Mouse (Mus musculus) erythroid progenitor cell, adult 5-6 weeks (primary cell): ENCODE measurements around the gene Slc38a3. TPM values are rescaled to one million over a fixed set of nuclear protein-coding genes. Genes with fewer than 3 reads are reported as not detected.

Experiments
- ATAC-seq: replicated peaks from 2 replicates; pipeline ENCODE4 v1.8.0; 2016; ENCODE audit warnings: moderate number of reproducible peaks, mild to moderate bottlenecking, moderate TSS enrichment, inconsistent platforms; ENCODE audit not compliant: poor library complexity, low FRiP score, severe bottlenecking
- total RNA-seq, 2 experiments: library from RNA; stranded (forward) in 1 of 2; stranded (reverse) in 1 of 2; fragments of 150-400 nt in 1 of 2; fragments of 186-747, 209-891 nt in 1 of 2; gene quantifications; 2 replicates each; pipeline versions ENCODE4 v1.2.3 to v1.2.4; 2015 to 2017; ENCODE audit warnings: low replicate concordance in 2 of 2

Gene Slc38a3
- total RNA-seq, 2 experiments from 2014 or later: not detected

DNA sequence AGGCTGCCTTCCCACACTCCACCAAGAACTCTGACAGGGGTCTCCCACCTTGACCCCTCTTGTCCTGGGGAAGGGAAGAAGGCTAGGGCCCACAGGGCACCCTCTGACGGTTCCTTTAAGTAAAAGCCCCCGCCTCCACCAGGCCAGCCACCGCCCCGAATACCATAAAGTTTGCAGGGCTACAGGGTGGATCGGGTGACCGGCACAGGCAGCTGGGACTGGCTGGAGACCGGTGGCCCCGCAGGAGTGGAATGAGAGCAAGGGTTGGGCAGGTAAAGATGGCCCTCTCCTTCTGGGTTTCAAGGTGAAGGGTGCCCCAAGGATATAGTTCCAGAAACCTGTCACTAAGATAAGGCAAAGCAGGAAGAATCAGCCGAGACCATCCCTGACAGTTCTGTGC is 62.7 kb downstream of the Slc38a3 start:
- ATAC-seq: no peak

DNA sequence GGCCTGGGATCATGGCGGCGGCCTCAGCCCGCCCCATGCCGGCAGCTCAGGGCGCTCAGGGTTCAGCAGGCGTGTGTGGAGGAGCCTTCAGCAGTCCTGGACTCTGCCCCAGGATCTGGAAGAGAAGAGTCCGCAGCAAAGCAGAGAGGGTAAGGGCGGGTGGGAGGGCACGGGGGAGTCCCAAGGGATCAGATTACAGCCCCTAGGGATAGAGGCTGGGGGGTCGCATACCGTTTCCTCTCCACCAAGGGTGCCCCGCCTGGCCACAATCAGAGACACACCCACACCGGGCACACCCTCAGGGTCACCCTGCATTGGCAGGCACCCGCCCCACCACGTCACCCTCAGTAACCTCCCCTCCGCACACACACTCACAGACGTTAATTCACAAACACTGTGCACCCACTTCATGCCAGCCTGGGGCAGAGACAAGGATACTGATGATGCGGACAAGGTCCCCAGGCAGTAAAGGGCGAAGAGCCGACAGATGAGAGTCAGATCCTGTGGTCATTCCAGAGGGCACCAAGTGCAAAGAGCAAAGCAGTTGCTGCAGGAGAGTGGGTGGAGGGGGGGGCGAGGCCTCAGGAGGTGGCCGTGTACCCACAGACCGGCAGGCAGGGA is 64.2 kb downstream of the Slc38a3 start:
- no peak for ATAC-seq

DNA sequence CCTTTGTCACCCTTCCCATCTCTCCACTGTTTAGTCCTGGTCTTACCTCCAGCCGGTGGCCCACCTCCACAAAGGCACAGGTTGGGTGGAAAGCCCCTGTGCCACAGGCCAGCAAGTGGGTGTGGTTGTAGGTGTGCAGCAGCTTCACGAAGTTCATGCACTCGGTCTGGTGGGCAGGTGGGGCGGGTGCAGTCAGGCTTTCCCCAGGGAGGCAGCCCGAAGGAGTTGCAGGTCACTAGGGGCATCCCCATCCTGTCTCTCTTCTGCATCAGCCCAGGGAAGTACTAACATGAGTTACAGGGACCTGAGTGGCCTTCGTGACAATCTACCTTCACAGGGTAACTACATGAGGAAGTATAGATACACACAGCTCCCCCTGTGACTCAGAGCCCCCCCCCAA is 66.1 kb downstream of the Slc38a3 start:
- ATAC-seq: no peak

DNA sequence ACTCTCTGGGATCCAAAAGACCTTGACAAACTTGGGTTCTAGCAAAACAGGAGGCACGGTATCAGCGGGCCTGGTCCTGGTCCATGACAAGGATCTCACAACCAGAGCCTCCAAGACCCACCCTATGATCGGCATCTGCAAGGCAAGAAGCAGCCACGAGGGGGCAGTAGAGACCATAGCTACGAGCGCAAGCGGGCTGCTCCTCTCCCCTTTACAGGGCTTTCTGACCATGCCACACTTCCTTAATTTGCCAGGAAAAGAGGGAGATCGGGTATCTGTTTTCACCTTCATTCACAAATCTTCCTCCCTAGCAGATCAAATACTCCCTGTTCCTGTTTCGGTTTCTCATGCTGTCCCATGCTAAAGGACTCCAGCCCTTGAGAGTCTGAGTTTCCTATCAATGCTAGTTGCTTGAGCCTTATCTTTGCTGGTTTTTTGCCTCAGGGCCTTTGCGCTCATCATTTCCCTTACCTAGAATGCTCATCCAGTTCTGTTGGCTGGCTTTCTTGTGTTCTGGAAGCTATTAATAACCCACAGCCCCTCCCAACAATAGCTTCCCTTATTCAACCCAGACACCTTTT is 67.2 kb downstream of the Slc38a3 start:
- peak; percentile 80 for ATAC-seq

DNA sequence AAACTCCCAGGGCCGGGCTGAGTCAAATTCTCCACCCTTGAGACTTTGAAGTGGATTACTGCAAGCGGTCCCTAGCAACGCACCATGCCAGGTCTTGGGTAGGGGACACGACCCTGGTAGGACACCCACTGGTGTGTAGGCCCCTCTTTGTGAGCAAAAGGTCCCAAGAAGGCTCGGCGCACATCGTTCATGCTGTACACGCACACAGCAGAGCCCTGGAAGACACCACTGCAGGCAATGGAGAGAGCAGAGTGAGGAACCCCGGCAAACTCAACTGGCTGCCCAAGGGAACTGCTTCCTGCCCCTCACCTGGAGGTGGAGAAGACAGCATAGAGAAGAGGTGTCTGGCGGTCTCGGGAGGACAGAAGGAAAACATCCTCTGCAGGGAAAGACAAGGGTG is 68.1 kb downstream of the Slc38a3 start:
- no peak for ATAC-seq

DNA sequence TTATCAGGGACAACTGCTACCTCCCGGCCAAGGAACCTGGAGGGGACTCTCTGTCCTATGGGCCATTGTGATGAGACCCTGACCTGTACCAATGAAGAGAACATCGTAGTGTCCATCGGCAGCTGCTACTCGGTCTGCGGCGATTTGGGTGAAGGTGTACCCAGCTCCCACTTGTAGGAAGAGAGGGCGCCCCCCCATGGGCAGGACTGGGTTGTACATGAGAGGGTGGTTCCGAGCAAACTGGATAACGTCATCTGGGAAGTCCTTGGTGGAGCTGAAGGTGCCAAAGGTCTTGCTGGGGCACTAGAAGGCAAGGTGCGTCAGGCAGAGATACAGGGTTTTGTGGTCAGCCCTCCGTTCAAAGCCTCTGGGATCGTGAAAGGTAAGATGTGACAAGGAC is 68.6 kb downstream of the Slc38a3 start:
- ATAC-seq: no peak

Other genes with a start within 250 kb of the Slc38a3 start
- gene Tmem115, start 135.6 kb downstream of the Slc38a3 start, total RNA-seq (2015; ENCODE audit: low replicate concordance): 0.72 and 3.8 TPM in 2 replicates
- 2.6 and 8.4 TPM in 2 replicates for gene Tmem115, start 135.6 kb downstream of the Slc38a3 start, total RNA-seq (2017; ENCODE audit: low replicate concordance)
- gene Cyb561d2, start 127.3 kb downstream of the Slc38a3 start, total RNA-seq (2015; ENCODE audit: low replicate concordance): not detected in 2 replicates
- gene Cyb561d2, start 127.3 kb downstream of the Slc38a3 start, total RNA-seq (2017; ENCODE audit: low replicate concordance): 1.8 and 2.9 TPM in 2 replicates
- 1.4 and 31.4 TPM in 2 replicates for gene Nprl2, start 127.3 kb downstream of the Slc38a3 start, total RNA-seq (2015; ENCODE audit: low replicate concordance)
- gene Nprl2, start 127.3 kb downstream of the Slc38a3 start, total RNA-seq (2017; ENCODE audit: low replicate concordance): 1.1 and 1.2 TPM in 2 replicates
- gene Zmynd10, start 122.2 kb downstream of the Slc38a3 start, total RNA-seq (2015; ENCODE audit: low replicate concordance): not detected in 2 replicates
- gene Zmynd10, start 122.2 kb downstream of the Slc38a3 start, total RNA-seq (2017; ENCODE audit: low replicate concordance): not detected in 2 replicates
- gene Rassf1, start 118.0 kb downstream of the Slc38a3 start, total RNA-seq (2015; ENCODE audit: low replicate concordance): 24.5 and 35.2 TPM in 2 replicates
- gene Rassf1, start 118.0 kb downstream of the Slc38a3 start, total RNA-seq (2017; ENCODE audit: low replicate concordance): 31.4 and 31.7 TPM in 2 replicates
- gene Tusc2, start 106.3 kb downstream of the Slc38a3 start, total RNA-seq (2015; ENCODE audit: low replicate concordance): 9.6 and 16.9 TPM in 2 replicates
- gene Tusc2, start 106.3 kb downstream of the Slc38a3 start, total RNA-seq (2017; ENCODE audit: low replicate concordance): 8.9 and 19.1 TPM in 2 replicates
- gene Hyal2, start 101.6 kb downstream of the Slc38a3 start, total RNA-seq (2015; ENCODE audit: low replicate concordance): 2.5 and 6.5 TPM in 2 replicates
- 0.30 and 4.5 TPM in 2 replicates for gene Hyal2, start 101.6 kb downstream of the Slc38a3 start, total RNA-seq (2017; ENCODE audit: low replicate concordance)
- gene Hyal1, start 92.6 kb downstream of the Slc38a3 start, total RNA-seq (2015; ENCODE audit: low replicate concordance): 7.1 and 12.6 TPM in 2 replicates
- gene Hyal1, start 92.6 kb downstream of the Slc38a3 start, total RNA-seq (2017; ENCODE audit: low replicate concordance): 8.0 TPM in 1 of 2 replicates, not detected in the other
- gene Naa80, start 90.6 kb downstream of the Slc38a3 start, total RNA-seq (2015; ENCODE audit: low replicate concordance): 15.5 and 24.5 TPM in 2 replicates
- gene Naa80, start 90.6 kb downstream of the Slc38a3 start, total RNA-seq (2017; ENCODE audit: low replicate concordance): 12.3 and 17.7 TPM in 2 replicates
- gene Hyal3, start 88.7 kb downstream of the Slc38a3 start, total RNA-seq (2015; ENCODE audit: low replicate concordance): 4.2 and 8.6 TPM in 2 replicates
- 0.64 TPM in 1 of 2 replicates, not detected in the other for gene Hyal3, start 88.7 kb downstream of the Slc38a3 start, total RNA-seq (2017; ENCODE audit: low replicate concordance)
- gene Ifrd2, start 81.9 kb downstream of the Slc38a3 start, total RNA-seq (2015; ENCODE audit: low replicate concordance): 206 and 249 TPM in 2 replicates
- 122 and 166 TPM in 2 replicates for gene Ifrd2, start 81.9 kb downstream of the Slc38a3 start, total RNA-seq (2017; ENCODE audit: low replicate concordance)
- gene Sema3b, start 60.3 kb downstream of the Slc38a3 start, total RNA-seq (2015; ENCODE audit: low replicate concordance): not detected in 2 replicates
- gene Sema3b, start 60.3 kb downstream of the Slc38a3 start, total RNA-seq (2017; ENCODE audit: low replicate concordance): not detected in 2 replicates
- gene Gnai2, start 34.2 kb downstream of the Slc38a3 start, total RNA-seq (2015; ENCODE audit: low replicate concordance): 382 and 420 TPM in 2 replicates
- gene Gnai2, start 34.2 kb downstream of the Slc38a3 start, total RNA-seq (2017; ENCODE audit: low replicate concordance): 334 and 357 TPM in 2 replicates
- not detected in 2 replicates for gene Gnat1, start 10.2 kb upstream of the Slc38a3 start, total RNA-seq (2015; ENCODE audit: low replicate concordance)
- gene Gnat1, start 10.2 kb upstream of the Slc38a3 start, total RNA-seq (2017; ENCODE audit: low replicate concordance): 1.9 TPM in 1 of 2 replicates, not detected in the other
- gene Sema3f, start 40.9 kb upstream of the Slc38a3 start, total RNA-seq (2015; ENCODE audit: low replicate concordance): not detected in 2 replicates
- not detected in 2 replicates for gene Sema3f, start 40.9 kb upstream of the Slc38a3 start, total RNA-seq (2017; ENCODE audit: low replicate concordance)
- gene Rbm5, start 101.5 kb upstream of the Slc38a3 start, total RNA-seq (2015; ENCODE audit: low replicate concordance): 269 and 283 TPM in 2 replicates
- 374 and 383 TPM in 2 replicates for gene Rbm5, start 101.5 kb upstream of the Slc38a3 start, total RNA-seq (2017; ENCODE audit: low replicate concordance)
- gene Rbm6, start 203.7 kb upstream of the Slc38a3 start, total RNA-seq (2015; ENCODE audit: low replicate concordance): 176 and 204 TPM in 2 replicates
- gene Rbm6, start 203.7 kb upstream of the Slc38a3 start, total RNA-seq (2017; ENCODE audit: low replicate concordance): 216 and 260 TPM in 2 replicates
- gene Mon1a, start 218.6 kb upstream of the Slc38a3 start, total RNA-seq (2015; ENCODE audit: low replicate concordance): not detected in 2 replicates
- 0.64 and 3.3 TPM in 2 replicates for gene Mon1a, start 218.6 kb upstream of the Slc38a3 start, total RNA-seq (2017; ENCODE audit: low replicate concordance)
- not detected in 2 replicates for gene Mst1r, start 237.3 kb upstream of the Slc38a3 start, total RNA-seq (2015; ENCODE audit: low replicate concordance)
- not detected in 2 replicates for gene Mst1r, start 237.3 kb upstream of the Slc38a3 start, total RNA-seq (2017; ENCODE audit: low replicate concordance)